Mouse (Mus musculus): Measurements from ENCODE around the gene Sept6. TPM values are rescaled to one million over a fixed set of nuclear protein-coding genes. Genes with fewer than 3 reads are reported as not detected.
A peak's percentile ranks its signal among the peaks of the same experiment; 100 is the strongest.

The Sept6 gene
- polyA plus RNA-seq, 1 experiment from 2014 or later = 3.4 TPM

DNA sequence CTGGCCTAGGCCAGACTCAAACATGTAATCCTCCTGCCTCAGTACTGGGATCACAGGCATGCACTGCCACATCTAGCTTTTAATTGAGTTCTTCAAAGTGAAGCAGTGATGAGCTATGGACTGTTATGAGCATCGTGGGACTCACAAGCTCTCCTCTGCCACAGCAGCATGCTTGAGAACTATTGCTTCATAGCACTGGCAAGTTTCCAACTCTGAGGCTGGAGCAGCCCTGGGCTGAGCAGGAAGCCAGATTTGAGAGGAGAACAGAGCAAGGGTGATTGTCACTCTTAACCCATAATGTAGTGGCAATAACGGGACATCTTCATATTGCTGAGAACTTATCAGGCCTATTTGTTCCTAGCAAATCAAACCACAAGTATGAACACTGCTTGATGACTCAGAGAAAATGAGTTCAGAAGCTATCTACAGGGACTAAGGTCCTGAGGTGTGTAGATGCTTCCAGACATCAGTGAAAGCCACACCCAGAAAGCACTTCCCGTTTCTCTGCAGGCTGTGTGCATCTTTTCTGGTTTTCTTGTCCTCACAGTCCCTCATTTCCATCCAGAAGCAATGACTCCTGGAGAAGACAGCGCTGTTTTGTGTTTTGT is 51.7 kb downstream of the Sept6 start:
- Histone ChIP-seq H3K4me2 (ENCODE audit: low read depth, low read length) (no peak overlapping the region), H3K4me3 (ENCODE audit: low read depth, low read length) (no peak overlapping the region), H3K9ac (replicated peaks) (no peak overlapping the region), H3K27ac (ENCODE audit: low read depth) (no peak overlapping the region), H3K27me3 (ENCODE audit: insufficient read depth, low read length) (no peaks in the 10 kb centered on the region), H3K36me3 (replicated peaks; ENCODE audit: insufficient read depth, low read length) (no peaks in the 10 kb centered on the region), H3K9me3 (ENCODE audit: low read length) (no peaks in the 10 kb centered on the region), H3K4me1 (ENCODE audit: insufficient read depth) (no peaks in the 10 kb centered on the region)
- ATAC-seq = peak; percentile 31; the same call in 1 of the 2 replicates
- TF ChIP-seq CTCF (IDR thresholded peaks at IDR 0.05; ENCODE audit: low read depth) = no peak
- 54% methylated on average over 4 of the region's 4 CpGs for WGBS (ENCODE audit: insufficient replicate concordance)
- peak; percentile 33 for DNase-seq

DNA sequence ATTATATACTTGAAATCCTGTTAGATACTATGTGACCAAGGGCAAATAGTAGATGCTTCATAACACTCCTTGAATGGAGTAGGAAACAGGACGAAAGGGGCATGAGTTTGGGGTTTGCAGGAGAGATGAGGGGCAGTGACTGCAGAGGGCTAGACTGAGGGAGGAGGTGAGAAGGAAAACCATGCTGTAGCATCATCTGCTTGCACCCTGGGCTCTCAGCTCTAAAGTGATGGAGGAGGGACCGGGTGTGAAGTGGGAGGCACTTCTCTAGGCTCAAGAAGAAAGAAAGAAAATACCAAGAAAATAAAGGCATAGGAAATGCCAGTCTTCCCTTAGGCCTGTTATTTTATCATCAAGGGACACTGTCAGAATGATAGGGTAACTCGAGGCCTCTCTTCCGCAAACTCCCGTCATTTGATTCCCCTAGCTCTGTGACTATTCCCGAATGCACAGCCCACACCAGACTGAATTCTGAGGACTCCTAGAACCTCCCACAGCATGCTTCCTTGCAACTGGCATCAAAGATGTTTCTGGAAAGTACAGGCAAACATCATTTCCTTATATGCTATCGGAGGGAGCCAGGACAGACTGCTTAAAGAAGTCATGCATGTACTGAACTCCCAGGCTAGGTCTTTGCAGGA is 56.1 kb downstream of the Sept6 start:
- Histone ChIP-seq H3K9me3 (ENCODE audit: low read length) (no peaks in the 10 kb centered on the region), H3K4me2 (ENCODE audit: low read depth, low read length) (no peak overlapping the region), H3K27ac (ENCODE audit: low read depth) (no peak overlapping the region), H3K4me1 (ENCODE audit: insufficient read depth) (no peaks in the 10 kb centered on the region), H3K27me3 (ENCODE audit: insufficient read depth, low read length) (no peaks in the 10 kb centered on the region), H3K9ac (replicated peaks) (no peak overlapping the region), H3K4me3 (ENCODE audit: low read depth, low read length) (no peak overlapping the region), H3K36me3 (replicated peaks; ENCODE audit: insufficient read depth, low read length) (no peaks in the 10 kb centered on the region)
- TF ChIP-seq EP300 (IDR thresholded peaks at IDR 0.05; ENCODE audit: low read depth) (no peak), CTCF (IDR thresholded peaks at IDR 0.05; ENCODE audit: low read depth) (no peak)
- DNase-seq (no peak), ATAC-seq (no peak)
- 74% methylated on average over 7 of the region's 7 CpGs for WGBS (ENCODE audit: insufficient replicate concordance)

DNA sequence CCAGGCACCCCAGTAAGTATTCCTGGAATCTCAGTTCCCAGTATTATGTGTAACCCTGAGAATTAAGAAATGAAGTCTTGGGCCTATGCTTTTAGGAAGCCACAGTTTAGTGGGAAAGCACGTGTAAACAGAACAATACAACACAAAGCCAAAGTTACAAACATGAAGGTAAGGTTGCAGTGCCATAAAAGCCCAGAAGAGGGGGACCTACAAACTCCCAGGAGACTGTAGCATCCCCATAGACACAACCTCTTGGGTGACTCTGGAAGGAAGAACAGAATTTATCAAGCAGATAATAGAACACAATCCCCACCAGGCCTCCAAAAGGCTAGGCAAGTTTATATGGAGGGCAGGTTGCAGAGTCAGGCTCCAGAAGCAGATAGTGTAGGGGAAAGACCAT is 61.0 kb downstream of the Sept6 start:
- DNase-seq = peak; percentile 13
- no peak overlapping the region for H3K4me3 ChIP-seq (ENCODE audit: low read depth, low read length)
- H3K4me2 ChIP-seq (ENCODE audit: low read depth, low read length) = no peak overlapping the region
- no peak for ATAC-seq
- no peak overlapping the region for H3K9ac ChIP-seq (replicated peaks)
- H3K36me3 ChIP-seq (replicated peaks; ENCODE audit: insufficient read depth, low read length) = no peaks in the 10 kb centered on the region
- no peaks in the 10 kb centered on the region for H3K4me1 ChIP-seq (ENCODE audit: insufficient read depth)
- H3K27me3 ChIP-seq (ENCODE audit: insufficient read depth, low read length) = no peaks in the 10 kb centered on the region
- H3K27ac ChIP-seq (ENCODE audit: low read depth) = no peak overlapping the region
- WGBS (ENCODE audit: insufficient replicate concordance) = 41% methylated on average over 1 of the region's 1 CpGs
- no peaks in the 10 kb centered on the region for H3K9me3 ChIP-seq (ENCODE audit: low read length)
- TF ChIP-seq CTCF (IDR thresholded peaks at IDR 0.05; ENCODE audit: low read depth) = peak; percentile 51
- TF ChIP-seq EP300 (IDR thresholded peaks at IDR 0.05; ENCODE audit: low read depth) = no peak

DNA sequence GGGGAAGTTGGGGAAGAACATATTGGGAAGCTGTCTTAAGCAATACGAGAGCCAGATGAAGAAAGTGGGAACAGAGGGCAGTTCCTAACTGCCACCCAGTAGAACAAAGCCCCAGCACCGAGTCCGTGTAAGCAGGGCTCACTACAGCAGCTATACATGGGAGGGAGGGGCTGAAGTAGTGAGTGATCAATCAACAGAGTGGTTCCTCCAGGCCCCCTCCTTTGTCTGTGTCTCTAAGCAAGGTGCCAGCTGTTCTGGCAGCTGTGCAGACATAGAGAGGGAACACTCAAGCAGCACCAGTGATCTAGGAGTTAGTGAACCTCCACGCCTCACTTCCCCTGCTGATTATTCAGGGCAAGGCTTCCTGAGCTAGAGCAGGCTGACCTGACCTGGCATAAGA is 61.9 kb downstream of the Sept6 start:
- 65% methylated on average over 4 of the region's 4 CpGs for WGBS (ENCODE audit: insufficient replicate concordance)
- DNase-seq = no peak
- no peaks in the 10 kb centered on the region for H3K9me3 ChIP-seq (ENCODE audit: low read length)

DNA sequence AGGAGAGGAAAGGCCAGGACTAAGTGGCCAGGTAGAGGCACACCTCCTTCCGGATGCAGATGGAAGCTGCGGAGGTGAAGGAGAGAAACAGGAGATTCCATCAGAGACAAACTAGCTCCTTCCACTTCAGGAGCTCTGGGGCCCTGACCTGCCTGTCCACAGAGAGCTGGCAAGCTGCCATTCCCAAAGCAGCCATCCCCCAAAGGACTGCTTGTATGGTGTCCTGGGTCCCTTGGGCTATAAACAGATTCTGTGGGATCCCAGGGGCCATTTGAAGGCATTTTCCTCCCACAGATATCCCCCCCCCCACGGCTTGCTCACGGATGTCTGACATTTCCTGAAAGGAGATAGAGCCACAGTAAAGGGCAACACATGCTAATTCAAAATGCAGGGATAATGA is 62.8 kb downstream of the Sept6 start:
- H3K4me1 ChIP-seq (ENCODE audit: insufficient read depth) = no peaks in the 10 kb centered on the region
- H3K9me3 ChIP-seq (ENCODE audit: low read length) = no peaks in the 10 kb centered on the region
- no peak for TF ChIP-seq CTCF (IDR thresholded peaks at IDR 0.05; ENCODE audit: low read depth)
- TF ChIP-seq EP300 (IDR thresholded peaks at IDR 0.05; ENCODE audit: low read depth) = no peak
- WGBS (ENCODE audit: insufficient replicate concordance) = 71% methylated on average over 4 of the region's 4 CpGs
- H3K27ac ChIP-seq (ENCODE audit: low read depth) = no peak overlapping the region
- H3K4me3 ChIP-seq (ENCODE audit: low read depth, low read length) = no peak overlapping the region
- DNase-seq (no peak), ATAC-seq (no peak)
- H3K27me3 ChIP-seq (ENCODE audit: insufficient read depth, low read length) = no peaks in the 10 kb centered on the region
- no peak overlapping the region for H3K9ac ChIP-seq (replicated peaks)
- no peaks in the 10 kb centered on the region for H3K36me3 ChIP-seq (replicated peaks; ENCODE audit: insufficient read depth, low read length)
- no peak overlapping the region for H3K4me2 ChIP-seq (ENCODE audit: low read depth, low read length)

More for the DNA sequence above, 61.9 kb downstream of the Sept6 start:
- Histone ChIP-seq H3K27me3 (ENCODE audit: insufficient read depth, low read length) (no peaks in the 10 kb centered on the region), H3K36me3 (replicated peaks; ENCODE audit: insufficient read depth, low read length) (no peaks in the 10 kb centered on the region), H3K4me2 (ENCODE audit: low read depth, low read length) (no peak overlapping the region), H3K27ac (ENCODE audit: low read depth) (no peak overlapping the region), H3K9ac (replicated peaks) (no peak overlapping the region), H3K4me1 (ENCODE audit: insufficient read depth) (no peaks in the 10 kb centered on the region), H3K4me3 (ENCODE audit: low read depth, low read length) (no peak overlapping the region)
- no peak for ATAC-seq
- TF ChIP-seq CTCF (IDR thresholded peaks at IDR 0.05; ENCODE audit: low read depth) (no peak), EP300 (IDR thresholded peaks at IDR 0.05; ENCODE audit: low read depth) (no peak)

DNA sequence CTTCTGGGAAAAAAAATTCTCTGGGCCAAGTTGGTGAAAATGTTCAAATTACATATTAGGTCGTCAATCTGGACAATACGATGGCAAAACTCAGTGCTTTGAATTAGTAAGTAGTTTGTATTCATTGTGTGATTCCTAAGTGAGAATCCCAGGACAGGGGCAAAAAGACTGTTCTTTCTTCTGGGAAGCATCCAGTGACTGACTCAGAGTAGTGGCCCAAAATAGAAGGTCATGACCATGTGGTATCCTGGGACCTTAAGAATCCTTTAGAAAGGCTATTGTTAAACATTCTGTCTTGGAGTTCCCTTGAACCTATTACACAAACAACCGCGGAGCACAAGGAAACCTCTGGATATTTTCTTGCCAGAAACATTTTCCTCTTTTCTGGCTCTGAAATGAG is 70.2 kb downstream of the Sept6 start:
- WGBS (ENCODE audit: insufficient replicate concordance) = 80% methylated on average over 4 of the region's 4 CpGs

More for the DNA sequence above, 70.2 kb downstream of the Sept6 start:
- ATAC-seq (no peak), DNase-seq (no peak)
- H3K9me3 ChIP-seq (ENCODE audit: low read length) = no peaks in the 10 kb centered on the region
- no peak overlapping the region for H3K4me3 ChIP-seq (ENCODE audit: low read depth, low read length)
- no peak overlapping the region for H3K4me2 ChIP-seq (ENCODE audit: low read depth, low read length)
- no peaks in the 10 kb centered on the region for H3K27me3 ChIP-seq (ENCODE audit: insufficient read depth, low read length)
- no peak overlapping the region for H3K9ac ChIP-seq (replicated peaks)
- no peaks in the 10 kb centered on the region for H3K36me3 ChIP-seq (replicated peaks; ENCODE audit: insufficient read depth, low read length)
- TF ChIP-seq CTCF (IDR thresholded peaks at IDR 0.05; ENCODE audit: low read depth) (no peak), EP300 (IDR thresholded peaks at IDR 0.05; ENCODE audit: low read depth) (no peak)
- no peak overlapping the region for H3K27ac ChIP-seq (ENCODE audit: low read depth)
- H3K4me1 ChIP-seq (ENCODE audit: insufficient read depth) = no peaks in the 10 kb centered on the region
